Mouse (Mus musculus) intestine, postnatal 0 days (tissue): ENCODE results near the gene Gpsm2. TPM values are rescaled to one million over a fixed set of nuclear protein-coding genes. Genes with fewer than 3 reads are reported as not detected.

Experiments used
- ATAC-seq: fragments of 200-750 bp; cut with Nextera tagmentation; 2 replicates; pipeline ENCODE4 v1.8.0; 2017; ENCODE audit warnings: mild to moderate bottlenecking, moderate TSS enrichment, moderate library complexity
- H3K27ac ChIP-seq: fragments of 300-500 bp; sonication (generic); 2 replicates; pipeline ENCODE4 v1.5.1; 2014; ENCODE audit warnings: mild to moderate bottlenecking, low read depth, low read length, moderate library complexity
- H3K27me3 ChIP-seq: fragments of 300-500 bp; sonication (generic); replicated peaks from 2 replicates; pipeline ENCODE4 v1.6.1; 2014; ENCODE audit warnings: low read length, mixed read lengths; ENCODE audit not compliant: control insufficient read depth, insufficient read depth
- H3K36me3 ChIP-seq: fragments of 300-500 bp; sonication (generic); 2 replicates; pipeline ENCODE4 v1.6.1; 2014; ENCODE audit warnings: mild to moderate bottlenecking, moderate library complexity; ENCODE audit not compliant: control insufficient read depth, insufficient read depth
- H3K4me1 ChIP-seq: fragments of 300-500 bp; sonication (generic); replicated peaks from 2 replicates; pipeline ENCODE4 v1.6.1; 2014; ENCODE audit warnings: antibody characterized with exemption, low read length, mixed read lengths; ENCODE audit not compliant: control insufficient read depth, insufficient read depth
- H3K4me2 ChIP-seq: fragments of 300-500 bp; sonication (generic); replicated peaks from 2 replicates; pipeline ENCODE4 v1.6.1; 2014; ENCODE audit warnings: low read depth, mild to moderate bottlenecking, moderate library complexity
- H3K4me3 ChIP-seq: fragments of 300-500 bp; sonication (generic); 2 replicates; pipeline ENCODE4 v1.5.1; 2014; ENCODE audit warnings: low read depth, low read length
- H3K9ac ChIP-seq: fragments of 300-500 bp; sonication (generic); 2 replicates; pipeline ENCODE4 v1.6.1; 2014; ENCODE audit warnings: mild to moderate bottlenecking, low read depth, low read length
- H3K9me3 ChIP-seq: fragments of 300-500 bp; sonication (generic); 2 replicates; pipeline ENCODE4 v1.6.1; 2016; ENCODE audit warnings: mixed run types; ENCODE audit not compliant: control insufficient read depth
- CTCF ChIP-seq: sonication (generic); IDR thresholded peaks from 2 replicates; pipeline ENCODE4 v1.5.1; 2016; ENCODE audit warnings: low read depth, mild to moderate bottlenecking, control low read depth, antibody characterized with exemption, moderate library complexity
- WGBS: fragments of 180-500 bp; shearing (Covaris S2); extraction: QIAGEN DNeasy Blood & Tissue Kit; methylation state at CpG from one replicate; pipeline ENCODE4 v1.1.7; 2014; 5-methylcytosine and 5-hydroxymethylcytosine counted together
- polyA plus RNA-seq: library from polyadenylated mRNA; unstranded; fragments of >200 nt; fragmentation: Nextera tagmentation; extraction: Ambion mirVana; gene quantifications from 2 replicates; pipeline ENCODE4 v1.2.1, GENCODE M21; 2015

The Gpsm2 gene
- polyA plus RNA-seq, 1 experiment from 2014 or later, result 27.8 TPM

GRCm38 (mm10) chr3:108764976-108765375, 42.9 kb upstream of the Gpsm2 start:
- no peaks in the 10 kb centered on the region for H3K9me3 ChIP-seq
- no peaks in the 10 kb centered on the region for H3K4me1 ChIP-seq
- no peak overlapping the region for H3K4me3 ChIP-seq
- no peak for ATAC-seq
- H3K9ac ChIP-seq, result no peak overlapping the region
- no peak overlapping the region for H3K27ac ChIP-seq
- no peaks in the 10 kb centered on the region for H3K36me3 ChIP-seq
- WGBS, result 34% methylated on average over 7 of the region's 7 CpGs
- H3K4me2 ChIP-seq, result no peak overlapping the region
- TF ChIP-seq CTCF, result no peak
- no peaks in the 10 kb centered on the region for H3K27me3 ChIP-seq

GRCm38 (mm10) chr3:108763691-108764090, 41.6 kb upstream of the Gpsm2 start:
- Histone ChIP-seq H3K27ac (no peak overlapping the region), H3K9ac (no peak overlapping the region), H3K4me2 (no peak overlapping the region), H3K36me3 (no peaks in the 10 kb centered on the region), H3K4me3 (no peak overlapping the region), H3K9me3 (no peaks in the 10 kb centered on the region), H3K4me1 (no peaks in the 10 kb centered on the region), H3K27me3 (no peaks in the 10 kb centered on the region)
- no peak for ATAC-seq
- 45% methylated on average over 2 of the region's 2 CpGs for WGBS
- no peak for TF ChIP-seq CTCF

GRCm38 (mm10) chr3:108762597-108763111, 40.5 kb upstream of the Gpsm2 start:
- Histone ChIP-seq H3K27ac (no peak overlapping the region), H3K4me1 (no peaks in the 10 kb centered on the region), H3K4me2 (no peak overlapping the region), H3K9ac (no peak overlapping the region), H3K27me3 (no peaks in the 10 kb centered on the region), H3K4me3 (no peak overlapping the region), H3K36me3 (no peaks in the 10 kb centered on the region), H3K9me3 (no peaks in the 10 kb centered on the region)
- WGBS, result 68% methylated on average over 7 of the region's 7 CpGs
- ATAC-seq, result no peak
- TF ChIP-seq CTCF, result no peak

- Histone ChIP-seq H3K4me2 (no peak overlapping the region), H3K9ac (no peak overlapping the region), H3K9me3 (no peaks in the 10 kb centered on the region), H3K4me1 (no peaks in the 10 kb centered on the region), H3K4me3 (no peak overlapping the region), H3K27me3 (no peaks in the 10 kb centered on the region), H3K27ac (no peak overlapping the region), H3K36me3 (no peaks in the 10 kb centered on the region)
- TF ChIP-seq CTCF, result no peak
- WGBS, result 58% methylated on average over 11 of the region's 11 CpGs
- ATAC-seq, result peak; percentile 42; the same call in 1 of the 2 replicates
Observed at GRCm38 (mm10) chr3:108759566-108760420, 37.7 kb upstream of the Gpsm2 start.

GRCm38 (mm10) chr3:108757570-108757969, 35.5 kb upstream of the Gpsm2 start:
- no peak for TF ChIP-seq CTCF
- Histone ChIP-seq H3K4me2 (no peak overlapping the region), H3K9ac (no peak overlapping the region), H3K27me3 (no peaks in the 10 kb centered on the region), H3K36me3 (no peaks in the 10 kb centered on the region), H3K27ac (no peak overlapping the region), H3K9me3 (no peaks in the 10 kb centered on the region), H3K4me3 (no peak overlapping the region), H3K4me1 (no peaks in the 10 kb centered on the region)
- ATAC-seq, result peak; percentile 50; the same call in 1 of the 2 replicates
- 55% methylated on average over 9 of the region's 9 CpGs for WGBS

- H3K27me3 ChIP-seq, result no peaks in the 10 kb centered on the region
- H3K4me3 ChIP-seq, result no peak overlapping the region
- H3K4me1 ChIP-seq, result no peaks in the 10 kb centered on the region
- 74% methylated on average over 1 of the region's 1 CpGs for WGBS
- H3K27ac ChIP-seq, result no peak overlapping the region
- no peaks in the 10 kb centered on the region for H3K36me3 ChIP-seq
- H3K9ac ChIP-seq, result no peak overlapping the region
- no peak overlapping the region for H3K4me2 ChIP-seq
- no peak for TF ChIP-seq CTCF
- ATAC-seq, result no peak
- H3K9me3 ChIP-seq, result no peaks in the 10 kb centered on the region
Observed at GRCm38 (mm10) chr3:108756131-108756530, 34.0 kb upstream of the Gpsm2 start.
